Mouse (Mus musculus): ENCODE results near the gene Stab2.

Stab2 gene

GRCm38 (mm10) chr10:86989838-86990237, 18.0 kb downstream of the Stab2 start:
- DNase-seq (ENCODE audit: low spot score), result no peak

GRCm38 (mm10) chr10:86976001-86976726, 31.7 kb downstream of the Stab2 start:
- DNase-seq (ENCODE audit: low spot score), result peak; percentile 17

GRCm38 (mm10) chr10:86973276-86973675, 34.5 kb downstream of the Stab2 start:
- no peak for DNase-seq (ENCODE audit: low spot score)

GRCm38 (mm10) chr10:86972503-86972826, 35.4 kb downstream of the Stab2 start:
- no peak for DNase-seq (ENCODE audit: low spot score)

DNA sequence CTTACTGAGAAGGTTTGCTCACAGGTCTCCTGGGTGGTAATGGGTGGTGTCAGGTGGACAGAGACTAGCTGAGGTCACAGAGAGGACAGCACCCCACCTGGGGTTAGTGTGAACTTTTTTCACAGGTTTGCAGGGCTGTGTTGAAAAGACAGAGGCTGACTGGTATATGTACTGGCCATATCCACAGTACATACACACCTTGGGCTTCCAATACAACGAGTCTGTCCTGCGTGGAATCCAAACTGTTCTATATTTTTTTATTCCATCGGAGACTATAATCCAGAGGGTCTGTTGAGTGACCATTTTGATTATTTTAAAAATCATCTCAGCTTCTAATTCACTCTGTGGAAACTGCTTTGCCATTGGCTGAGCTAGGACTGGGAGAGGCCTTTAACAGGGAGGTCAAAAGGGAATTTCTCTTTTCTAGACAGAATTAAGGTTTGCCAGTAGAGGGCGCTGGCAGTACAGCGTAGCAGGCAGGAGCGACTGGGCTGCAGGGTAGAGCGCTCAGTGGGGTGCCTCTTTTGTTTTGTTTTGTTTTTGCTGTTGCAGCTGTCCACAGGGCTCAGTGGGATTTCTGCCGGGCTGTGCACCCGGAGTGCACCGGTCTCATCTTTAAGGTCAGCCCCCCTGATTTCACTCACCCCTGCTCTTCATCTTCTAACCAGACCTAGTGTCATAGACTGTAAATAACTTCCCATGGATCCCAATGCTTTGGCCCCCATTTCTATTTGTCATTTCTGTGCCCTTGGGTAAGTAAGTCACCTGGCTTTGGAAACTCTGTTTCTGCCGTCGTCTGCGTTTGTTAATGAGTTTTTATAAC, 35.9 kb downstream of the Stab2 start:
- peak; percentile 70 for DNase-seq (ENCODE audit: low spot score)

GRCm38 (mm10) chr10:86969346-86969745, 38.5 kb downstream of the Stab2 start:
- DNase-seq (ENCODE audit: low spot score), result no peak

DNA sequence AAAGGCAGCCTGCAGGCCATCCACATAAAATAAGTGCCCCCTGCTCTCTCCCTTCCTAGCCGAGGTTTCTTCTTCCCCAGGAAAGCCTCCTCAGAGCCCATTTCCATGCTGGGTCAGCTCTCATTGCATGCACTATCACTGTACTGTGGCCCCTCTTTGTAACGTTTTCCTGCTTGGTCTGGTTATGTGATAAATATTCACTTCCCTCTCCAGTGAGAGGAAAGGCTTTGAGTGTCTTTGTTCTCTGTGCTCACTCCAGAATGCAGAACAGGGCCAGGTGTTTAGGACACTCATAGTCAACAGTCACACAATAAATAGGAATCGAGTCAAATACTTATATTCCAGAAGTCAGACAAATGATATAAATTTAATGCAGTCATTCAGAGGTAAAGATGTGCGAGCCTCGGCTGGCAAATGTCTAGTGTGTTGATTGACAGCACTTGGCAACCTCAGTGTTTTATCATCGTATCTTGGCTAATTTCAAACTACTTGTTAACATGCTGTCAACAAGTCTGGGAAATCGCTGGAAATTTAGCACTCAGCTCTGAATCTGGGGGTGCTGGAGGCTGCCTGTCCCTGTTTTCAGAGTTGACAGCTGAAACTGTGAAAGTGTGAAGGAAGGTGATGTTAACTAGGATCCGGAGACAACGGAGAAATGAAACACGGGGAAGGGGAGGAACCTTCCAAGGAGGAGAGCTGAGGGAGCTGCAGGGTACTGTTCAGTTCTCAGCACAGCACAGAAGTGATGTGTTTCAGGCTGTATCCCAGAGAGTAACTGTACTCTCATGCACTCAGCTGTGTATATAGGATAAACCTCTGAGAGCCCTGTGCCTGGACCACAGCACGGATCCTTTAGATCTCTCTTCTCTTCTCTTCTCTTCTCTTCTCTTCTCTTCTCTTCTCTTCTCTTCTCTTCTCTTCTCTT, 46.0 kb downstream of the Stab2 start:
- DNase-seq (ENCODE audit: low spot score), result no peak

DNA sequence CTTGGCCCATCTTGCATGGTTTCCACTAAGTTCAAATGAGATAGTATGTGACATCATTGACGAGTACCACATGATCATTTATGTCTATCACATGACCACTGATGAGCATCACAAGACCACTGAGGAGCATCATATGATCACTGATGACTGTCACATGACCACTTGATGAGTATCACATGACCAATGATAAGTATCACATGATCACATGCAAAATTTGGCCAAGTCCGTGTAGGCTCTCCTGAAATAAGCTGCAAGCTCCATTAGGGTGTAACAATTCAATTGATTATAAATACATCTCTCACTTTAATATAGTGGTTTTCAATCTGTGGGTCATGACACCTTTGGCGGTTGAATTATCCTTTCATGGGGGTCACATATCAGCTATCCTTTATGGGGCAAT, 52.5 kb downstream of the Stab2 start:
- DNase-seq (ENCODE audit: low spot score), result no peak

DNA sequence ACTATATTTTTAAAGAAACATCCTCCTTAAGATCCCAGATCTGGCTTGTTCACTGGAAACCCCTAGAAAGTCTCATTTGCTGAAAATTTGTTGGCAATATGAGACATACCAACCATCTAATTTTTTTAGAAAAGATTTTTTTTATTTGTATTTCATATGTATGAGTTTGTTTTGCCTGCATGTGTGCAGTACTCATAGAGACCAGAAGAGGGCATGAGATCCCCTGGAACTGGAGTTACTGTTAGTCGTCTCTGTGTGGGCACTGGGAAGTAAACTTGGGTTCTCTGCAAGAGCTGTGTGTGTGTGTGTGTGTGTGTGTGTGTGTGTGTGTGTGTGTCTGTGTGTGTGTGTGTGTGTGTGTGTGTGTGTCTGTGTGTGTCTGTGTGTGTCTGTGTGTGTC, 55.1 kb downstream of the Stab2 start:
- no peak for DNase-seq (ENCODE audit: low spot score)

- DNase-seq (ENCODE audit: low spot score), result no peak
Measured at GRCm38 (mm10) chr10:86950806-86951205, 57.0 kb downstream of the Stab2 start.

DNA sequence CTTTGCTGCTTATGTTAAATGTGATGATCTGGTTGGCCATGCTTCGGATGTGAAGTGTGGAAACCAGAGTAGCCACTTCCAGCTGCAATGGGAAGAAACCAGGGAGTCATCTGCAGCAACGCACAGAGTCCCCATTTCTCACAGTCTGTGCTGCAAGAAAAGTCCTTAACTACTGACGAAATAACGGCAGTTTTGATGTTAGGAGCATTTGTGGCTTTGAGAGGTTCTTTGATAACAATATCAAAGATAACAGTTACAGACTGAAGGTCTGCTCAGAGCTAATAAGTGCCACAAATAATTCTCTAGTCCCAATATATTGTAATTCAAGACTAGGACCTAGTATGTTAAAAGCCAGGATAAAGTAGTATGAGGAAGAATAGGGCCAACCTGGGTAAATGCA, 57.9 kb downstream of the Stab2 start:
- DNase-seq (ENCODE audit: low spot score), result no peak

GRCm38 (mm10) chr10:86947541-86947940, 60.3 kb downstream of the Stab2 start:
- no peak for DNase-seq (ENCODE audit: low spot score)

GRCm38 (mm10) chr10:86940591-86940990, 67.2 kb downstream of the Stab2 start:
- no peak for DNase-seq (ENCODE audit: low spot score)

DNA sequence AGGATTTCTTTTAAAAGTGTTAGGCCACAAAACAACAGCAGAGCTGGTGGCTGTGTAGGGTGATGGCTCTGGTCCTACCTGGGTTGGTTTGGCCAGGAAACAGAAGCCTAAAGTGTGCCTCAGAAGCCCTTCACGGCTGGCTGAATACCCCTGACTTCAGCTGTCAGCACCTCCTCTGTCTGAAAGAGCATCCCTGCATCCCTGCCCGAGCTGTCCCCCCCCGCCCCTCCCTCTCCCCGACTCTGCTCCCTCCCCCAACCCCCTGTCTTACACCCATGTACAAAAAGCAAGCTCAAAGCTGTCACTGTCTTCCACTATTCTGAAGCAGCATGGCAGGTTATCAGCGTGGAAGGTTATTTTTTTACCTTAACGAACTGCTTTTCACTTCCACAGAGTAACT, 73.4 kb downstream of the Stab2 start:
- no peak for DNase-seq (ENCODE audit: low spot score)

DNA sequence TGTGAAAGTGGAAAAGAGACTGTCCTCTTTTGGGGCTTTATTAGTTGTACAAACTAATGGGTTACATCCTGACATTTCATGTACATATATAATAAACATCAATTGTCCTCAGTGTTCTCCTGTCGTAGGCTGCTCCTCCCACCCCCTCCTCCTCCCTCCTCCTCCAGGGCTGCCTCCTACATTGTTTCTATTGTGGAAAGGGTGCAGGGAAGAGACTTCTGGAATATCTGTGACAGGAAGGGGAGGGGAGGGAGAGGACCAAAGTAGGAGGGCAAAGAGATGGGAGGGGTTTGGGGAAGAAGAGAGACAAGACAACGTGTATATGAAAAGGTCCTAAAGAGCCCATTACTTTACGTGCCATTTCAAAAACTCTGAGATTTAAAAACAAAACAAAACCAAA, 73.9 kb downstream of the Stab2 start:
- peak; percentile 17 for DNase-seq (ENCODE audit: low spot score)

DNA sequence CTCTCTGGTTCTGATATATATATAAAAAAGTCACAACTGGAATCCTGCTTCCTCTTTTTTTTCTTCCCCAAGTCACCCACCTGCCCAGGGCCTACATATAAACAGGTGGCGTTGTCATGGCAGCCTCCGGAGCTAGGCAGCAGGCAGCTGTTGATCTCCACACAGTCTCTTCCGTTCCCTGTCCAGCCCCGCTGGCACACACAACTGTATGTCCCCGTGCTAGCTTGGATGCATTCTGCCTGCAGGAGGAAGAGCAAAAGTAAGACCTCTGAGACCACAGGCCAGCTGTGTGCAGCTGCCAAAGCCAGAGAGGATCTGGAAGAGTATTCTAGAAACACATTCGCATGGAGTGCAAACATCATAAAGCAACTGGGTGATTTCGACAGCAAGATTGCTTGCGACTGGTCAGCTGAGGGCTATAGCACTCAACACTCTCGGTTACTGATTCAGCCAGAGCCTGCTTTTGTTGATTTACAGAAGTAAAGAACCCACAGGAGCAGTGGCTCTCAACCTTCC, 74.6 kb downstream of the Stab2 start:
- peak; percentile 64 for DNase-seq (ENCODE audit: low spot score)

- DNase-seq (ENCODE audit: low spot score), result peak; percentile 42
Measured at GRCm38 (mm10) chr10:86923602-86924001, 84.2 kb downstream of the Stab2 start.

DNA sequence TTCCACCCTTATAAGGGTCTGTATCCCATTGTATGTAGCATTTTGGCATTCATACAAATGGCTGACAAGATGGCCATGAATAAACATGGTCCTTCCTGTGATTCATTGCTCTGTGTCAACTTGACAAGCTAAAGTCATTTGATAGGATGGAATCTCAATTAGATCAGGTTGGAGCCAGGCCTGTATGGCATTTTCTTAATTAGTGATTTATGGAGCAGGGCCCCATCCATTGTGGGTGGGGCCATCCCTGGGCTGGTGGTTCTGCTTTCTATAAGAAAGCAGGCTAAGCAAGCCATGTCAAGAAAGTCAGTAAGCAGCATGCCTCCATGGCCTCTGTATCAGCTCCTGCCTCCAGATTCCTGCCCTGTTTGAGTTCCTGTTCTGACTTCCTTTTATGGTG, 92.2 kb downstream of the Stab2 start:
- DNase-seq (ENCODE audit: low spot score), result no peak

GRCm38 (mm10) chr10:86908562-86908961, 99.3 kb downstream of the Stab2 start:
- no peak for DNase-seq (ENCODE audit: low spot score)

DNA sequence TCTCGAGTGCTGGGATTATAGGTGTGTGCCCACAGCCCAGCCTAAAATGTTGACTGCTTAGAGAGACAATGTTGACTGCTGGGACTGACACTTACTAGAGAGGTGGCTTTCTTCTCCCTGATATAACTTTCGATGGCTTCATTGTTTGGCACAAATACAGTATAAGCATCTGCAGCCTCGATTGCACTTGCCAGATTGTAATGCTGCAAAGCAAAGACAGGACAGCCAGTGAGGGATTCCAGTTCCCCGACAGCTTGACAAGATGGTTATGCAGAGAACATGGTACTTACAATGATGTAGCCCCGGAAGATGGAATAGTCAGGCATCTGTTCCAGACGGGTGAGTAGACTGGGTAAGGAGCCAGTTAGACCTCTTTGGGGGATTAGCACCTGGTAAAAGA, 100.8 kb downstream of the Stab2 start:
- DNase-seq (ENCODE audit: low spot score), result no peak

DNA sequence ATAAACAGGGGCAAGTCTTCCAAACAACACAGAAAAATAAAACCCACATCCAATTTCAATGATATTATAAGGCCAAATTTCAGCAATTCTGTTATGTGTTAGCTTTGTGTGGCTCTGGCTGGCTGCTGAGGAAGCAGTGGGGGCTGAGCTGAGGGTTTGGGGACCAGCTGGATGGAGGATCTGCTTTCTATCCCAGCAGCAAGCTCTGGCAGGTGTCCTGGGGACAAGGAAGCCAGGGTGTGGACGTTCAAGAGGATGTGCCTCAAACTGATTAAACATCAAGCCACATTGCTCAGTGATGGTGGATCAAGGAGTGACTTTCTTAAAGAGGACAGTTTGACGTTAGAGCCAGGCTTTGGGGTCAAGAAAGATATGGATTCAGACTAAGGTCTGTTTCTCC, 112.3 kb downstream of the Stab2 start:
- no peak for DNase-seq (ENCODE audit: low spot score)

DNA sequence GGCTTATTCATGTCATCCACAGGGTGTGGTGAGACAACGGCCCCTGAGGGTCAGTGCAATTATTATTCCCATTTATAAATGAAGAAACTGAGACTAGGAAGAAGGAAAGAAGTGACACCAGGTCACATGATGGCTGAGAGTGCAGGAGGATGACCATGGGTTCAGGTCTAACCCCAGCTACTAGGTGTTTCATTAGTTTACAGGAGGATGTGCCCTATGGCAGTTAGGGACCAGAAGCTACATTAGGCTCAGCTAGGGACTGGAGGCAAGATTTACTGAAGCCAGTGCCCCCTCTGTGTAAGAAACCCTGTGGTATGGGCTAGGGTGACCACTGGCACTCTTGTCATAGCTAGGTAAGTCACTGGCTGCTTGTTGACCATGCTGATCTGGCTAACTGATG, 116.8 kb downstream of the Stab2 start:
- no peak for DNase-seq (ENCODE audit: low spot score)
